Mouse (Mus musculus) embryo, embryonic 9.5 days (tissue): ENCODE data around the gene Tmem211.

Experiments
- DNase-seq: peaks from one replicate; pipeline ENCODE4 v3.0.0-alpha.2; 2017; ENCODE audit errors: extremely low spot score

Gene Tmem211

GRCm38 (mm10) chr5:113275839-113276238 is 49.1 kb downstream of the Tmem211 start:
- no peak for DNase-seq

GRCm38 (mm10) chr5:113280138-113280856 is 53.6 kb downstream of the Tmem211 start:
- DNase-seq, result peak; percentile 75

- DNase-seq, result no peak
Measured at GRCm38 (mm10) chr5:113281557-113281956, 54.8 kb downstream of the Tmem211 start.

GRCm38 (mm10) chr5:113283726-113284125 is 57.0 kb downstream of the Tmem211 start:
- DNase-seq, result no peak

- no peak for DNase-seq
Measured at GRCm38 (mm10) chr5:113285541-113285940, 58.8 kb downstream of the Tmem211 start.

- no peak for DNase-seq
Measured at GRCm38 (mm10) chr5:113286048-113286447, 59.3 kb downstream of the Tmem211 start.

GRCm38 (mm10) chr5:113286591-113287520 is 60.1 kb downstream of the Tmem211 start:
- peak; percentile 65 for DNase-seq

- DNase-seq, result no peak
Measured at GRCm38 (mm10) chr5:113287762-113288161, 61.1 kb downstream of the Tmem211 start.

- DNase-seq, result no peak
Measured at GRCm38 (mm10) chr5:113288490-113288889, 61.8 kb downstream of the Tmem211 start.
